9 mouse cellular contexts compared by ENCODE assay signal in genomic region chrX:167208978-167209754, GRCm38 (mm10). TPM values are rescaled to one million over a fixed set of nuclear protein-coding genes. Genes with fewer than 3 reads are reported as not detected.
DNase-seq lines count a peak whose midpoint lies in the region; ATAC-seq and TF ChIP-seq lines count a peak whose summit lies in the region.
"Had no signal": no experiment of that assay in that cellular context is flagged by ENCODE, and none has a peak within 500 bp of the region (broad histone marks: within the 10 kb centered on the region; RNA-seq: fewer than 3 reads in every experiment).

Gene Tmsb4x (minus strand): TSS chrX:167209315.

- H3K4me3 ChIP-seq in bone marrow, adult 2 months (replicated peaks; ENCODE audit: control insufficient read depth, low read depth, low read length): peak within 1 kb of the TSS; percentile 82
- H3K4me3 ChIP-seq in heart, embryonic 10.5 days: peak within 1 kb of the TSS; percentile 64
- peak within 1 kb of the TSS; percentile 56 for H3K4me3 ChIP-seq in kidney, embryonic 15.5 days (replicated peaks)
- H3K4me3 ChIP-seq in liver, adult 2 months (ENCODE audit: insufficient read depth, low read depth, low read length): peak within 1 kb of the TSS; percentile 61

- DNase-seq in 3T3-L1 (ENCODE audit: low read depth, low spot score): peak; percentile 82
- DNase-seq in heart, embryonic 10.5 days (ENCODE audit: low spot score): peak; percentile 86
- DNase-seq in liver, adult 2 months (ENCODE audit: extremely low read depth, low read depth, low spot score): no peak
- peak; percentile 86 for DNase-seq in spleen, postnatal 36 days (ENCODE audit: low spot score in 2 of 2)

- H3K9ac ChIP-seq in kidney, embryonic 15.5 days: peak within 1 kb of the TSS; percentile 56
- H3K9ac ChIP-seq in liver, adult 2 months (ENCODE audit: low read depth, low read length): peak within 1 kb of the TSS; percentile 68

- no peak for TF ChIP-seq CTCF in bone marrow, adult 2 months (IDR thresholded peaks at IDR 0.05; ENCODE audit: control insufficient read depth, insufficient read depth, low read length)
- TF ChIP-seq CTCF in liver, adult 2 months (IDR thresholded peaks at IDR 0.05; ENCODE audit: low read depth, low read length): no peak

- peaks cover 2% of the 10 kb centered on the region for H3K4me1 ChIP-seq in bone marrow, adult 2 months (ENCODE audit: control insufficient read depth, insufficient read depth, low read length)
- H3K4me1 ChIP-seq in heart, embryonic 10.5 days: peaks cover 11% of the 10 kb centered on the region; the same call in 1 of the 2 replicates
- H3K4me1 ChIP-seq in kidney, embryonic 15.5 days: peaks cover 3% of the 10 kb centered on the region; the same call in 1 of the 2 replicates
- H3K4me1 ChIP-seq in liver, adult 2 months (ENCODE audit: control insufficient read depth, insufficient read depth, low read length): no peaks in the 10 kb centered on the region; the same call in 1 of the 2 replicates

- no peaks in the 10 kb centered on the region for H3K79me2 ChIP-seq in liver, adult 2 months (ENCODE audit: control insufficient read depth, insufficient read depth, low read length)

- H3K4me2 ChIP-seq in kidney, embryonic 15.5 days: peak within 1 kb of the TSS; percentile 57

- H3K9me3 ChIP-seq in heart, embryonic 10.5 days: no peaks in the 10 kb centered on the region
- H3K9me3 ChIP-seq in kidney, embryonic 15.5 days (replicated peaks): no peaks in the 10 kb centered on the region

- peak within 1 kb of the TSS; percentile 95 for H3K27ac ChIP-seq in bone marrow, adult 2 months (ENCODE audit: control insufficient read depth, insufficient read depth, low read depth, low read length, poor library complexity)
- peak within 1 kb of the TSS; percentile 91 for H3K27ac ChIP-seq in heart, embryonic 10.5 days
- H3K27ac ChIP-seq in kidney, embryonic 15.5 days: peak within 1 kb of the TSS; percentile 82
- H3K27ac ChIP-seq in liver, adult 2 months (replicated peaks; ENCODE audit: insufficient read depth, low read depth, low read length): peak within 1 kb of the TSS; percentile 80

- H3K36me3 ChIP-seq in heart, embryonic 10.5 days: peaks cover 3% of the 10 kb centered on the region; the same call in 1 of the 2 replicates
- no peaks in the 10 kb centered on the region for H3K36me3 ChIP-seq in kidney, embryonic 15.5 days
- peaks cover 5% of the 10 kb centered on the region; the same call in 1 of the 2 replicates for H3K36me3 ChIP-seq in liver, adult 2 months (ENCODE audit: control insufficient read depth, insufficient read depth, low read length)

- 10% methylated on average over 39 of the region's 39 CpGs for WGBS in bone marrow, adult 2 months
- WGBS in heart, embryonic 10.5 days: 19% methylated on average over 39 of the region's 39 CpGs
- WGBS in kidney, embryonic 15.5 days: 22% methylated on average over 39 of the region's 39 CpGs
- 5% methylated on average over 39 of the region's 39 CpGs for WGBS in liver, adult 2 months

- peak; percentile 99 for TF ChIP-seq POLR2A in bone marrow, adult 2 months (IDR thresholded peaks at IDR 0.05; ENCODE audit: borderline replicate concordance, control insufficient read depth, low read depth, low read length)
- TF ChIP-seq POLR2A in liver, adult 2 months (IDR thresholded peaks at IDR 0.05; ENCODE audit: extremely low read depth, insufficient read depth, low read length): peak; percentile 82

- H3K27me3 ChIP-seq in heart, embryonic 10.5 days (ENCODE audit: insufficient read depth, poor library complexity, severe bottlenecking): peaks cover 22% of the 10 kb centered on the region; the same call in 1 of the 2 replicates
- H3K27me3 ChIP-seq in kidney, embryonic 15.5 days: peaks cover 64% of the 10 kb centered on the region
- H3K27me3 ChIP-seq in liver, adult 2 months (ENCODE audit: control insufficient read depth, insufficient read depth, low read length): no peaks in the 10 kb centered on the region

- no peak for ATAC-seq in erythroblast, adult 5-6 weeks (replicated peaks; ENCODE audit: low FRiP score, poor library complexity, severe bottlenecking)
- peak; percentile 89 for ATAC-seq in kidney, embryonic 15.5 days (replicated peaks; ENCODE audit: low FRiP score)
- ATAC-seq in monocyte, adult 5-6 weeks (replicated peaks; ENCODE audit: insufficient number of reproducible peaks, low FRiP score, low TSS enrichment, poor library complexity, severe bottlenecking): peak; percentile 65

RNA-seq across cellular contexts. Expression of gene Tmsb4x, which starts in this region (rescaled TPM):
- 2,117 and 3,348 TPM in 2 replicates for polyA plus RNA-seq in bone marrow, adult 2 months (2011; ENCODE audit: insufficient read depth, insufficient read length, low replicate concordance, missing spikeins)
- 1,938 and 2,125 TPM in 2 replicates for total RNA-seq in erythroblast, adult 5-6 weeks (2015; ENCODE audit: low replicate concordance)
- 844 and 1,294 TPM in 2 replicates for total RNA-seq in erythroblast, adult 5-6 weeks (2017; ENCODE audit: low replicate concordance)
- 1,947 and 1,991 TPM in 2 replicates for polyA plus RNA-seq in heart, embryonic 10.5 days (2016; fragmentation: Nextera tagmentation; extraction: Ambion mirVana)
- 2,736 and 2,813 TPM in 2 replicates for polyA plus RNA-seq in kidney, embryonic 15.5 days (2015; fragmentation: Nextera tagmentation; extraction: Ambion mirVana)
- total RNA-seq in liver, adult 2 months (2014; rRNA removed): 319 and 478 TPM in 2 replicates
- polyA plus RNA-seq in liver, adult 2 months (2012; rRNA removed): 19.4 and 22.9 TPM in 2 replicates
- 8,846 to 11,803 TPM (median 11,494 TPM) in 3 replicates for total RNA-seq in monocyte, adult 5-6 weeks (2017)
- total RNA-seq: MEL had no signal

Comparison
In these comparisons a context has a peak if more than half of its experiments do, and no peak if none do; other contexts are left out.
1. RNA of gene Tmsb4x (polyA plus RNA-seq): 2,117 to 3,348 TPM in bone marrow, adult 2 months, 2,736 to 2,813 TPM in kidney, embryonic 15.5 days and 1,947 to 1,991 TPM in heart, embryonic 10.5 days; 19.4 to 22.9 TPM in liver, adult 2 months; every median in the first group is over 10 times any median in the second.
2. Peak in every context shown above with its lines, with median percentiles within 50 percentile points of each other: H3K27ac ChIP-seq and H3K4me3 ChIP-seq.